Mouse (Mus musculus) cerebellum, adult 9-10 months (tissue): ENCODE measurements around the gene Gm7102.
"Not testable (repeated sequence)": the region's sequence is repeated elsewhere in the genome, so short reads cannot be mapped to it uniquely, and the experiment has no call there.

Experiments
- DNase-seq: peaks from one replicate; pipeline ENCODE4 v3.0.0; 2022

Gene Gm7102

DNA sequence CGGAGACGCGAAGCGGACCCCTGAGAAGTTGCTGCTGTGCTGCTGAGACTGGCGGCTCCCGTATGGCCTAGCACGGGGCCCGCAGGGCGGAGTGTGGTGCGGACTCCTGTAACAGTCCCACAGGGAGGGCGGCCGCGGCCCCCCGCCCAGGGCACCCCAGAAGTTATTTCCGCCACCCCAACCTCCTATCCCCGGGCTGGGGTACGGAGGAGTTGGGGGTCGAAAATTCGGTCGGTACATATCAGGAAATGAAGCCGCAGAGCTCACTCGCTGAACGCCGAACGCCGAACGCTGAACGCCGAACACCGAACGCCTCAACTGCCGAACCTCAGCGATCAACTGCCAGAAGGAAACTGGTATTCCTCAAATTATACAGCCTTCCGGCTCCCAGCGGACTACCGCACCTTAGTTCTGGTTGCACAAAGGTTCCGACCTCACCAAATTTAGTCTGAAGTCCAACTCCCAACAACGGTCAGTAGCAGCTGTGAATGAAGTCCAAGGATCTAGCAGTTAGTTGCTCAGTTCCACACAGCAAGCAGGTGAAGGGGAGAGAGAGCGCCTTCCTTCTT is at the start of gene Gm7102:
Gene Gm7102 (minus strand): TSS at position 554 of the 569 bp plus-strand sequence.
- no peak for DNase-seq

DNA sequence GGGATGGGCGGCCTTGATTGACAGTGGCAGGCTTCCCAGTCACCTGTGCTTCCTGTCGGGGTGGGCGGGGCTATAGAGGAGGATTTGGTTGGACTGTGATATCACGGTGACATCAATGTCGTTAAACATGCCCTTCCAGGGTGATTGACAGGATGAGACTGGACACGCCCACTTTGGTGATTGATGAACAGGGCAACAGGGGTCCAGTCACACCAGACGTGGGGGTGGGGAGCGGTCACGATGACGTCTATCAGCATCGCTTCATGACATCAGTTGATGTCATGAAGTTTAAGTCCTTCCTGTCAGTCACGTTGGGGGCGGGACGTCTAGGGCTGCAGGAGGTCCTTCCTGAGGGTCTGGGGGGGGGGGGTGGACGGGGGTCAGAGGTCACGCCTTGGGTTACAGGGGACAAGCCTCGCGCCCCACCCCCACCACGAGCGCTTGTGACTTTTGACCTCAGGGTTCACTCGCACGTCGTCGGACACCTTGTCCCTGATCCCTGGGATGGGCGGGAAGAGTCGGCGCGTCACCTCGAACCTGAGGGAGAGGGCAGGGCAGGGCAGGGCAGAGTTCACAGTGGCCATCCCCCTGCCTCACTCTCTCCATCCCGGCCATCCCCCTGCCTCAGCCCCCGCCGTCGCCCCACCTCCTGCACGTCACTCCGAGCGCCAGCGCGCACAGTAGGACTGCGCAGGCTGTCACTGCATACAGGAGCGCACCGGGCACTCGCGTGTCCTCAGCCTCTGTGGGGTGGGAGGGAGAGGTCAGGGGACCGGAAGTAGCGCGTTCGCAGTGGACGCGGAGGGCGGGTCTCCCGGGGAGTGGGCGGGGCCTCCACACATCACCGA is 48.8 kb upstream of the Gm7102 start:
- DNase-seq = peak; percentile 41

DNA sequence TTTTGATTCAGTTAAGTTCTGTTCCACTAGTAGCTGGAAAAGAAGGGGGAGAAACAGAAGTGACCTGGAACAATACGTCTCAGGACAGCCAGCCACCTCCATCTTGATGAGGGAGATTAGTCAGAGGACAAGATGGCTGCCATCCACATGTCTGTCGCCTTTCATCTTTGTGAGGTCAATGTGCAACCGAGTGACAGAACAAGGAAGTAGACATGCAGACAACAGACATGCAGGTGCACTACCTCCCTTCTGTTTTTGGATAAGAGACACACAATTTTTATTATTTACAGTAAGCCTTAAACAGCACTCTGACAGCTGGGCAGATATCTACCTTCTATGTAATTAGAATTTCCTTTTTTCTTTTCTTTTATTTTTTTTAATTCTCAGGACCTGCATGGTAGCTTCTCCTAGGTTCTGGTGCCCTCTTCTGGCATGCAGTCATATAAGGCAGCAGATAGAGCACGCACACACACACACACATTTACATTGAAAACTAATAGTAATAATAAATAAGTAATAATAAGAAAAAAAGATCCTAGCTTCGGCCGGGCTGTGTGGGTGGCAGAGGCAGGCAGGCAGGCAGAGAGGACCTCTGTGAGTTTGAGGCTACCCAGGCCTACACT is 47.7 kb upstream of the Gm7102 start:
- DNase-seq = no peak

DNA sequence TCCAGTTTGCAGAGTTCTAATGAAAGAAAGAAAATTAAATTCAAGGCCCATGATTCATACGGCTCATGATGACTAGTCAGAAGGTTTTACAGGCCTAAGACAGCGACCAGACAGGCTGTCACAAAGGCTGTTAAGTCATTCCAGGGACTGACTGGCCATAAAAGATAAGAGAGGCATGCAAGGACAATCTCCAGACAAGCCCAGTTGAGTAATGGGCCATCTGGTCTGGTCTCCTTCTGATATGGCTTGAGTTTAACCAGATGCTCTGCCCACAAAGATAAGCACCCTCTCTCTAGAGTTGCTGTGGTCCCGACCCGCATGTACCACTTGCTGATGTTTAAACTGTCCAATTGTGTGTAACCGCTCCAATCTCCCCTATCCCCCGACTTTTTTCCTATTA is 31.4 kb upstream of the Gm7102 start:
- DNase-seq = not testable (repeated sequence)

DNA sequence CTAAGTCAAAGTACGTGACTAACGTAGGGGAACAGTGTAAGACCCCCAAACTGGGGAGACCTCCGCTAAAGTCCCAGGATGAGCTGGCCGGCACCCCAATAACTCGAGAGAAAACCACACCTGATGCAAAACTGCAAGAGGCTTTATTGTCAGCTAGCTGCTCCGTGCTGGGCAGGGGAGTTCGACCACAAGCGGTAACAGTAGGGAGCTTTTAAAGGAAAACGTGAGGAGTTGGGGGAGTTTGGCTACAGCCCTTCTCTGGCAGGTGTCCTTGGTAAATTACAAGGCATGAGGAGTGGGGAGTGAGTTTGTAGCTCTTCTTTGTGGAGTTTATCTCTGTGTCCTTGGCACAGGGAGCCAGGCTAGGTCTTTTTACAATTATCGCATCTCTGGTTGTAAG is 23.7 kb upstream of the Gm7102 start:
- no peak for DNase-seq

DNA sequence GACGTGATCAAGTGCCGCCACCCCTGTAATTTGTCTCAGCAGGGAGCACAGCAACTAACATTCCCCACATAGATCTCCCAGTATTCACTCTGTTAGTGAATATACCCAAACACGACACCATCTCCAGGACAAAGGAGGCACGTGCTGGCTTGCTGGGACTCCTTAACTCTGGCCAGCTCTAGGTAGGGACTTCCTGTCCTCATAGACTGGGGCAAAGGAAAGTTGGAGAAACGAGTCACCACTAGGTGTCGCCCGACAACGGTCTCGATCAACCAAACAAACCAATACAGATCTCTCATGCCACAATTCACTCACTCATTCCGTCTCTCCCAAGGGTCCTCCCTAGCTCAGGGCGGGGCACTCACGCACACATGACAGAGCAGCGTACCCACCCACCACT is 23.2 kb upstream of the Gm7102 start:
- peak; percentile 85 for DNase-seq

DNA sequence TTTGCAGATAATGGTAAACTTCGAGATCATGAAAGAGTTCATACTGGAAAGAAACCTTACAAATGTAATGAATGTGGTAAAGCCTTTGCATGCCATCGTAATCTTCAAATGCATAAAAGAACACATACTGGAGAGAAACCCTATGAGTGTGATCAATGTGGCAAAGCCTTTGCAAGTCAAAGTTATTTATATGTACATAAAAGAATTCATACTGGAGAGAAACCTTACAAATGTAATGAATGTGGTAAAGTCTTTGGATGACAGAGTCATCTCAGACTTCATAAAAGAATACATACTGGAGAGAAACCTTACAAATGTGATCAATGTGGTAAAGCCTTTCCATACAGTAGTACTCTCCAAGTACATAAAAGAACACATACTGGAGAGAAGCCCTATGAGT is 7.5 kb upstream of the Gm7102 start, which contains the start of gene Gm6020:
Gene Gm6020 (plus strand): TSS at position 301 of the 400 bp plus-strand sequence.
- not testable (repeated sequence) for DNase-seq

DNA sequence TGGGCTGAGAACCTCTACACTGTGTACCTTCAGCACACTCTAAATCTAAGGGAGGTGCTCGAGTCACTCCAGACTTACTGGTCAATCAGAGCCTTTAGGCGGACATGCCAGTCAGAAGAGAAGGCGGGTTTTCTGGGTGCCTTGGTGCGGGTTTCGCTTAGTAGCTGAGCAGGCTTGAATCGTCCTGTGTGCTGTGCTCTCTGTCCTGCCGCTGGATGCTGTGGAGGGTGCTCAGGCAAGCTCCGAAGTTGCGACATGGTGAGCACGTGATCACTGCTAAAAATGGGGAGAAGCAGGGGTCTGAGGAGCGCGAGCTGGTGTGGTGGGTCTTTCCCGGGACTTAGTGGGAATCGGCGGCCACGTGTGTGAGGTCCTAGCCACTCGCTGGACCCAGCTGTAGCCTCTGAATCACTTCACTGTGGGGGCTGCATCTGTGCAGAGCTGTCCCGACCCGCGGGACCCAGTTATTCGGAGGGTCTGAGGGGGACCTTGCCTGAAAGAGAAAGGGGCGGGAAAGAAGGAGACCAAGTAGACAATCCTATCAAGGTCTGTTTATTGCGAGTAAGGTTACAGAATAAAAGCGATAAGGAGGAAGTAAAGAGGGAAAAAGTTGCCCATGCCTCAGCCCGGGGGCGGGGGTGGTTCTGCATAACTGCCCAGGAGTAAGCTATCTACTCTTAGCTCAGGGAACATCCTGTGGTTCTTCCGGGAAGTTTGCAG is 24.2 kb downstream of the Gm7102 start:
- no peak for DNase-seq

DNA sequence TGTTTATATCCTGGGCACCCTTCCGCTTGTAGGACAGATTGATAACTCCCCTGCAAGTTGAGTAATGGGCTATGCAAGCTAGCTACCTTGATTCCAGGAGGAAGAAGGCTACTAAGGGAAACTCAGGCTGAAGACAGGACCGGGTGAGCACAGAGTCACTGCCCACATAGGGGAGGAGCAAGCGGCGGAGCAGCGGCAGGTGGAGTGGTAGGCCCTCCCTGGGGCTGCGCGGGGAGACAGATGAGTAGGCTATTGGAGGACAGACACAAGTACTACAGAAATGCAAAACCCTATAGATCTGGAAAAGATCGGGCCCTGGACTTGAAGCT is 24.8 kb downstream of the Gm7102 start:
- no peak for DNase-seq

DNA sequence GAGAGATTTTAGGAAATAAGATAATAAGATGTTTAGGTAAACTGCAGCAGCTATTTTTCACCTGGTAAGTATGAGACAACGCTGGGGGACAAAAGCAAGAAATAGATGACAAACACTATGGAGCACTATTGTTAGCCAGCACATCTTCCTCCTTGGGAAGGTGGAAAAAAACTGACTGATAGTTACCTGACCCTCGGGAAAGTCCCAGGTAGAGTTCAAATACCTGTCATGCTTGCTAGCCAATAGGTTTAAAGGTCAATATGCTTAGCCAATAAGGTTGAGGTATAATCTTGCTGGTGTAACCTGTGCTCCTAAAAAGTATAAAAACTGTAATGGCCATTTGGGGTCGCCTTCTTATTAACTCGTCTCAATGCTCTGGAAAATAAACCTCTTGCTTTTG is 34.8 kb downstream of the Gm7102 start:
- peak; percentile 14 for DNase-seq

DNA sequence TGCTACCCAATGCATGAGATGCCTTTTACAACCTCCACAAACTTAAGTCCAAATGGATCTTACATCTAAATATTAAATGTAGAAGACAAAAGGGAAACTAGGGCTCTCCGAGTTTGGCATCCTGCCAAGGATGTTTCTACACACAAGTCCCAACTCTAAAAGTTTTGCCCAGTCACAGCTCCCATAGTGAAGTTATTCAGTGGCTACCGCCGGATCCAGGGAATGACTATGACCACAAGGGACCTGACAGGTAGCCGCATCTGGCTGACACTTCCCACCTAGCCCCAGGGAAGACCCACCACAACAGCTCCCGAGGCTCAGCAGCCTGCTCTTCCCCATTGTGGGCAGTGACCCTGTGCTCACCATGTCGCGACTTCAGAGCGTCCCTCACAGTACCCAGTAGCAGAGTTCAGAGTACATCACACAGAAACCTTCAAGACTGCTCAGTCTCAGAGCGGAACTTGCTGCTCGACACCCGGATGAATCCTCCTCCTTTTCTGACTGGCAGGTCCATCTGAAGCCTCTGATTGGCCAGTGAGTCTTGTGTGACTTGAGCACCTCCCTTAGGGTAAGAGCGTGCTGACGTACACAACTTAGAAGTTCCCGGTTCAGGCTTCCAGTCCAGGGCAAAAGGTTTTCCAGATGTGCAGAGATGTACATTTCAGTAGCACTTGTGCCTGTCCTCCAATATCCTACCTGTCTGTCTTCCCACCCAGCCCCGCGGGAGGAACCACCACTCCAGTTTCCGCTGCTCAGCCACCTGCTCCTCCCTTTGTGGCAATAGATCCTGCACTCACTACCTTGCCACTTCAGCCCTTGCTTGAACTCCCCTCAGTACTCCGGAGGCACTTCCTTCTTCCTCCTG is 35.5 kb downstream of the Gm7102 start, which contains the start of gene Zfp950:
Gene Zfp950 (minus strand): TSS at position 499 of the 865 bp plus-strand sequence.
- peak; percentile 89 for DNase-seq

DNA sequence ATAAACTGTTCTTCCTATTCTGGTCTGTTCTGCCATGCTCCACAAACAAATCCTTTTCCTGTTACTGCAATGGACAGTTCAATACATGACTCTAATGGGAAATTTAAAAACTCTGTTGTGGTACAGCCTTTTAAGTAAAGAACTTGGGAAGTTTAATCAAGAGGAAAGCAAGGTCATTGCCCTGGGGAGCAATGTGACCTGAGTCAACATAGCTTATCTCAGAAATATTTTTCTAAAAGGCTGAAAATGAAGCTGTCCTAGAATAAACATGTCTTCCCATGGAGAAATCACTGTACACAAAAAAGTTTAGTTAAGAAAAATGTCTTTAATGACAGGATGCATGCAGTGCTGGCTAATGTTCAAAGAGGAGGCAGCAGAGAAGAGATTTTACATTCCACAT is 37.5 kb downstream of the Gm7102 start:
- no peak for DNase-seq

DNA sequence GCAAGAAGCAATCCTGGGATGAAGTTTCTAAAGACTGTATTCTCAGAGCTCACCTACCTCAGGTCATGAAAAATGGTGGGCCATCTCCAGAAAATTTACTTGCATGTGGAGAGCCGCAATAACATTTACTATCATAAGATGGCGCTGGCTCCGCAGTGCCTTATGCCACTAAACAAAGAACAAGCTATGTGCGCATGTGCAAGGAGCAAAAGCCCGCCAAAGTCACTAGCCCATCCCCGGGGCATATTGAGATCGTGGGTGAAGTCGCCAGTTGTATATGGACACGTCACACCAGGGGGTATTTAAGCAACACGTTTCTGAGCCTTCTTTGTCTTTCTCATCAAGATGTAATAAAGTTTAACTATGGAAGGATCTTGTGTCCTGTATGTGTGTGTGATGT is 45.0 kb downstream of the Gm7102 start:
- no peak for DNase-seq
